Mouse (Mus musculus) lung, postnatal 0 days (tissue): Measurements from ENCODE around the gene Atp6v1g2. TPM values are rescaled to one million over a fixed set of nuclear protein-coding genes. Genes with fewer than 3 reads are reported as not detected.

ENCODE experiments used
- ATAC-seq: fragments of 200-750 bp; cut with Nextera tagmentation; 2 replicates; pipeline ENCODE4 v1.8.0; 2017; ENCODE audit warnings: moderate library complexity
- DNase-seq: peaks from one replicate; pipeline ENCODE4 v3.0.0-alpha.2; 2016; ENCODE audit warnings: low spot score
- H3K27ac ChIP-seq: fragments of 300-500 bp; sonication (generic); 2 replicates; pipeline ENCODE4 v1.5.1; 2014; ENCODE audit warnings: antibody characterized with exemption, mild to moderate bottlenecking, low read length, mixed read lengths
- H3K27me3 ChIP-seq: fragments of 300-500 bp; sonication (generic); replicated peaks from 2 replicates; pipeline ENCODE4 v1.6.1; 2014; ENCODE audit warnings: low read length, mixed read lengths; ENCODE audit not compliant: insufficient read depth
- H3K36me3 ChIP-seq: fragments of 300-500 bp; sonication (generic); 2 replicates; pipeline ENCODE4 v1.6.1; 2014; ENCODE audit warnings: low read length, mixed read lengths; ENCODE audit not compliant: insufficient read depth
- H3K4me1 ChIP-seq: fragments of 300-500 bp; sonication (generic); 2 replicates; pipeline ENCODE4 v1.6.1; 2014; ENCODE audit warnings: antibody characterized with exemption, low read depth, low read length, mixed read lengths; ENCODE audit not compliant: insufficient read depth
- H3K4me2 ChIP-seq: fragments of 300-500 bp; sonication (generic); replicated peaks from 2 replicates; pipeline ENCODE4 v1.6.1; 2014; ENCODE audit warnings: low read depth, mild to moderate bottlenecking, low read length, moderate library complexity, mixed read lengths
- H3K4me3 ChIP-seq: fragments of 300-500 bp; sonication (generic); 2 replicates; pipeline ENCODE4 v1.5.1; 2014; ENCODE audit warnings: low read depth, low read length
- H3K9ac ChIP-seq: fragments of 300-500 bp; sonication (generic); replicated peaks from 2 replicates; pipeline ENCODE4 v1.6.1; 2014; ENCODE audit warnings: low read depth, mild to moderate bottlenecking
- H3K9me3 ChIP-seq: fragments of 300-500 bp; sonication (generic); 2 replicates; pipeline ENCODE4 v1.6.1; 2016; ENCODE audit warnings: low read length, mixed read lengths
- CTCF ChIP-seq: IDR thresholded peaks from 2 replicates; pipeline ENCODE4 v1.5.1; 2016; ENCODE audit warnings: antibody characterized with exemption, mild to moderate bottlenecking
- EP300 ChIP-seq: IDR thresholded peaks from 2 replicates; pipeline ENCODE4 v1.6.1; 2016; ENCODE audit warnings: antibody characterized with exemption, mild to moderate bottlenecking, control low read depth
- WGBS: fragments of 180-500 bp; shearing (Covaris S2); extraction: QIAGEN DNeasy Blood & Tissue Kit; methylation state at CpG from one replicate; pipeline ENCODE4 v1.1.7; 2014; 5-methylcytosine and 5-hydroxymethylcytosine counted together
- polyA plus RNA-seq: library from polyadenylated mRNA; unstranded; fragments of >200 nt; fragmentation: Nextera tagmentation; extraction: Ambion mirVana; gene quantifications from 2 replicates; pipeline ENCODE4 v1.2.1, GENCODE M21; 2015

Gene Atp6v1g2
- polyA plus RNA-seq, 1 experiment from 2014 or later = 4.7 TPM

GRCm38 (mm10) chr17:35240384-35241304, 7.2 kb downstream of the Atp6v1g2 start:
- Histone ChIP-seq H3K4me2 (peak overlapping the region; percentile 81), H3K9me3 (no peaks in the 10 kb centered on the region), H3K36me3 (peaks cover 16% of the 10 kb centered on the region; the same call in 1 of the 2 replicates), H3K9ac (peak overlapping the region; percentile 99), H3K27me3 (no peaks in the 10 kb centered on the region), H3K4me3 (peak overlapping the region; percentile 91), H3K27ac (peak overlapping the region; percentile 100), H3K4me1 (peaks cover 21% of the 10 kb centered on the region)
- WGBS = 21% methylated on average over 12 of the region's 12 CpGs
- TF ChIP-seq CTCF (no peak), EP300 (no peak)
- DNase-seq (no peak), ATAC-seq (no peak)

- Histone ChIP-seq H3K4me1 (peaks cover 21% of the 10 kb centered on the region), H3K27ac (peak within 1 kb of the TSS; percentile 100), H3K9ac (peak within 1 kb of the TSS; percentile 99), H3K4me2 (peak within 1 kb of the TSS; percentile 81), H3K4me3 (peak within 1 kb of the TSS; percentile 91), H3K27me3 (no peaks in the 10 kb centered on the region), H3K9me3 (no peaks in the 10 kb centered on the region), H3K36me3 (peaks cover 20% of the 10 kb centered on the region; the same call in 1 of the 2 replicates)
- peak; percentile 98 for DNase-seq
- ATAC-seq = peak; percentile 89
- WGBS = under 1% methylated on average over 62 of the region's 69 CpGs
- TF ChIP-seq CTCF = peak; percentile 46
- TF ChIP-seq EP300 = peak; percentile 90
These were observed 8.0 kb downstream of the Atp6v1g2 start, which contains the start of gene Ddx39b for GRCm38 (mm10) chr17:35241305-35242014. Gene Ddx39b, plus strand, starts transcription at chr17:35241746.

- under 1% methylated on average over 49 of the region's 55 CpGs for WGBS
- peaks cover 21% of the 10 kb centered on the region for H3K4me1 ChIP-seq
- TF ChIP-seq CTCF = peak; percentile 45
- no peak for TF ChIP-seq EP300
- ATAC-seq (peak; percentile 43), DNase-seq (peak; percentile 84)
- no peaks in the 10 kb centered on the region for H3K27me3 ChIP-seq
- peaks cover 28% of the 10 kb centered on the region; the same call in 1 of the 2 replicates for H3K36me3 ChIP-seq
- H3K9ac ChIP-seq = peak overlapping the region; percentile 99
- peak overlapping the region; percentile 91 for H3K4me3 ChIP-seq
- H3K4me2 ChIP-seq = peak overlapping the region; percentile 81
- peak overlapping the region; percentile 100 for H3K27ac ChIP-seq
- H3K9me3 ChIP-seq = no peaks in the 10 kb centered on the region
These were observed 8.8 kb downstream of the Atp6v1g2 start for GRCm38 (mm10) chr17:35242015-35242941.

GRCm38 (mm10) chr17:35243086-35243485, 9.6 kb downstream of the Atp6v1g2 start:
- TF ChIP-seq EP300 (no peak), CTCF (peak; percentile 40)
- Histone ChIP-seq H3K9me3 (no peaks in the 10 kb centered on the region), H3K27me3 (no peaks in the 10 kb centered on the region), H3K27ac (peak overlapping the region; percentile 100), H3K4me3 (peak overlapping the region; percentile 91), H3K4me1 (peaks cover 21% of the 10 kb centered on the region), H3K9ac (peak overlapping the region; percentile 99), H3K4me2 (peak overlapping the region; percentile 81), H3K36me3 (peaks cover 29% of the 10 kb centered on the region; the same call in 1 of the 2 replicates)
- no peak for ATAC-seq
- WGBS = 2% methylated on average over 16 of the region's 16 CpGs
- DNase-seq = peak; percentile 63

GRCm38 (mm10) chr17:35244999-35245398, 11.5 kb downstream of the Atp6v1g2 start:
- WGBS = 31% methylated on average over 2 of the region's 2 CpGs

More at GRCm38 (mm10) chr17:35244999-35245398, 11.5 kb downstream of the Atp6v1g2 start:
- 0 out of 2 replicates have a peak overlapping the region, but pooled peaks have one; percentile 15 for H3K27ac ChIP-seq
- peaks cover 21% of the 10 kb centered on the region for H3K4me1 ChIP-seq
- DNase-seq (peak; percentile 65), ATAC-seq (no peak)
- H3K4me3 ChIP-seq = no peak overlapping the region
- no peak overlapping the region for H3K9ac ChIP-seq
- no peak overlapping the region for H3K4me2 ChIP-seq
- H3K9me3 ChIP-seq = no peaks in the 10 kb centered on the region
- peaks cover 43% of the 10 kb centered on the region for H3K36me3 ChIP-seq
- TF ChIP-seq EP300 = no peak
- no peak for TF ChIP-seq CTCF
- no peaks in the 10 kb centered on the region for H3K27me3 ChIP-seq
